Mouse (Mus musculus) myocyte (in vitro differentiated cells): ENCODE data around the gene Galnt7.

Source experiments
- CEBPB ChIP-seq: IDR thresholded peaks from 2 replicates; pipeline ENCODE4 v1.6.1; 2011; ENCODE audit warnings: mild to moderate bottlenecking, moderate library complexity; ENCODE audit not compliant: poor library complexity, insufficient read depth, severe bottlenecking
- E2F4 ChIP-seq: IDR thresholded peaks from one replicate; pipeline ENCODE4 v1.6.1; 2011; ENCODE audit warnings: mild to moderate bottlenecking, control low read depth, moderate library complexity; ENCODE audit not compliant: insufficient read depth
- MAX ChIP-seq: IDR thresholded peaks from one replicate; pipeline ENCODE4 v1.6.1; 2011; ENCODE audit warnings: low read depth, mild to moderate bottlenecking, control low read depth
- MYOD1 ChIP-seq, 3 experiments: IDR thresholded peaks; one replicate each; pipeline ENCODE4 v1.6.1; 2011; ENCODE audit warnings: control low read depth in 2 of 3, low read depth in 2 of 3, mild to moderate bottlenecking in 2 of 3, moderate library complexity in 1 of 3; ENCODE audit not compliant: insufficient read length in 2 of 3, control insufficient read depth in 1 of 3
- MYOG ChIP-seq, 3 experiments: IDR thresholded peaks; one replicate each; pipeline ENCODE4 v1.6.1; 2011; ENCODE audit warnings: control low read depth in 2 of 3, low read depth in 2 of 3, mild to moderate bottlenecking in 2 of 3; ENCODE audit not compliant: insufficient read length in 2 of 3, control insufficient read depth in 1 of 3, insufficient read depth in 1 of 3
- POLR2A ChIP-seq: IDR thresholded peaks from one replicate; pipeline ENCODE4 v1.6.1; 2011; ENCODE audit warnings: low read depth, mild to moderate bottlenecking, control low read depth, moderate library complexity; ENCODE audit not compliant: insufficient read length
- POLR2AphosphoS2 ChIP-seq: IDR thresholded peaks from one replicate; pipeline ENCODE4 v1.6.1; 2011; ENCODE audit warnings: low read depth, control low read depth; ENCODE audit not compliant: insufficient read length
- TCF12 ChIP-seq: IDR thresholded peaks from one replicate; pipeline ENCODE4 v1.6.1; 2011; ENCODE audit warnings: mild to moderate bottlenecking, control low read depth; ENCODE audit not compliant: poor library complexity, insufficient read depth, severe bottlenecking
- USF1 ChIP-seq: IDR thresholded peaks from one replicate; pipeline ENCODE4 v1.6.1; 2011; ENCODE audit warnings: low read depth, mild to moderate bottlenecking, control low read depth, moderate library complexity

DNA sequence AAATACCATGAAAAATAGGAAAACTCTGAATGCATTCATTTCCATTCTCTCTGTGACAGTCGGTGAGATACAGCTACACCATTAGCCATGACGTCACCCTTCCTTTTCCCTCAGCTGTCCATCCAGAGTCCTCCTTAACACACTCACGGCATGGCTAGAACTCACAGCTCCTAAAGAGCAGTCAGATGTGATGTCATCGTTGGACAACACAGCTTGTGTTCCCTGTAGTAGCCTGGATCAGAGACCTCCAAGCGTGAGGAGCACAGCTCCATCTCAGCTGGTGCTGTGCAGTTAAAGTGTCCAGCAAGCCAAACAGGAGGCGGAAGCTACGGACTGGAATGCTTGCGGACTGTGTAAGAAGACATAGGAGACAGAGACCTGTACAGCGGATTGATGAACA, 91.9 kb downstream of the Galnt7 start:
- TF ChIP-seq POLR2AphosphoS2, result no peak
- no peak for TF ChIP-seq POLR2A
- no peak for TF ChIP-seq MYOD1 (IDR thresholded peaks at IDR 0.05; ENCODE audit: control insufficient read depth in 1 of 3, insufficient read length in 2 of 3, low read depth in 2 of 3)
- no peak for TF ChIP-seq E2F4
- TF ChIP-seq CEBPB, result no peak
- TF ChIP-seq USF1, result no peak
- TF ChIP-seq TCF12, result no peak
- TF ChIP-seq MAX, result no peak
- no peak for TF ChIP-seq MYOG (IDR thresholded peaks at IDR 0.05; ENCODE audit: control insufficient read depth in 1 of 3, insufficient read depth in 1 of 3, insufficient read length in 2 of 3, low read depth in 2 of 3)
